Mouse (Mus musculus) limb, embryonic 15.5 days (tissue): ENCODE results near the gene Gjc1. TPM values are rescaled to one million over a fixed set of nuclear protein-coding genes. Genes with fewer than 3 reads are reported as not detected.

ENCODE experiments used
- ATAC-seq: fragments of 200-750 bp; cut with Nextera tagmentation; 2 replicates; pipeline ENCODE4 v1.8.0; 2017; ENCODE audit warnings: low read depth, moderate TSS enrichment; ENCODE audit not compliant: insufficient number of reproducible peaks, low FRiP score, low TSS enrichment
- H3K27ac ChIP-seq: fragments of 300-500 bp; sonication (generic); 2 replicates; pipeline ENCODE4 v1.5.1; 2015; ENCODE audit warnings: moderate library complexity, mild to moderate bottlenecking, inconsistent platforms
- H3K27me3 ChIP-seq: fragments of 300-500 bp; sonication (generic); 2 replicates; pipeline ENCODE4 v1.6.1; 2015; ENCODE audit warnings: inconsistent platforms
- H3K36me3 ChIP-seq: fragments of 300-500 bp; sonication (generic); 2 replicates; pipeline ENCODE4 v1.6.1; 2015; ENCODE audit warnings: inconsistent platforms
- H3K4me1 ChIP-seq: fragments of 300-500 bp; sonication (generic); 2 replicates; pipeline ENCODE4 v1.6.1; 2015; ENCODE audit warnings: inconsistent platforms
- H3K4me2 ChIP-seq: fragments of 300-500 bp; sonication (generic); 2 replicates; pipeline ENCODE4 v1.6.1; 2015; ENCODE audit warnings: mild to moderate bottlenecking, inconsistent platforms
- H3K4me3 ChIP-seq: fragments of 300-500 bp; sonication (generic); 2 replicates; pipeline ENCODE4 v1.5.1; 2015; ENCODE audit warnings: mild to moderate bottlenecking, inconsistent platforms
- H3K9ac ChIP-seq: fragments of 300-500 bp; sonication (generic); 2 replicates; pipeline ENCODE4 v1.6.1; 2015; ENCODE audit warnings: inconsistent platforms
- H3K9me3 ChIP-seq: fragments of 300-500 bp; sonication (generic); 2 replicates; pipeline ENCODE4 v1.6.1; 2016; ENCODE audit warnings: inconsistent platforms
- WGBS: fragments of 180-500 bp; shearing (Covaris S2); methylation state at CpG from one replicate; pipeline ENCODE4 v1.1.7; 2015; 5-methylcytosine and 5-hydroxymethylcytosine counted together
- polyA plus RNA-seq: library from polyadenylated mRNA; unstranded; fragments of >200 nt; fragmentation: Nextera tagmentation; extraction: Ambion mirVana; gene quantifications from 2 replicates; pipeline ENCODE4 v1.2.1, GENCODE M21; 2015

The Gjc1 gene
- polyA plus RNA-seq, 1 experiment from 2014 or later = 57.6 TPM

DNA sequence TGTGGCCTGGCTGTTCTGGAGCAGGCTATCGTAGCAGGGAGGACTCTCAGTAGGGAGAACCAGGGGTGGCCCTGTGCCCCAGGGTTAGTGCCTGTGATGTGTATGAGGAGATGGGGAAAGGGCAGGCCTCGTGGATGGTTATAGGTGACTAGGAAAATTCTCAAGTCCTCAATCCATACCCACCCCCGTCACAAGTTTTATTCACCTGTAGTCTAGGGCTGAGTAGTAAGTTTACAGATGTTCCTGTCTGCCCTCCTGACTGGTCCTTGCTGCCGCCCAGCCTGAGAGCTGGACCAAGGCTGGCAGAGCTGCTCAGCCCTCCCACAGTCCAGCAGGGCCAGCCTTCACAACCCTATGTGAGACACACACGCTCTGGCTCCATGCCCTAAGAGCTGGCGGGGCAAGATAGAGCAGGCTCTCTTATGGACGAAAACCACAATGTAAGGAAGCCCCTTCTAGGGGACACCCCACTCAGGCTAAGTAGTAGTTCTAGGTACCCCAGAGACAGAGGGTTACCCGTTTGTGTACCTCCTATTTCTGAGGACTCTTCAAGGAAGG lies 40.3 kb downstream of the Gjc1 start:
- Histone ChIP-seq H3K9me3 (no peaks in the 10 kb centered on the region), H3K4me2 (no peak overlapping the region), H3K4me3 (no peak overlapping the region), H3K4me1 (peaks cover 53% of the 10 kb centered on the region), H3K27me3 (0 out of 2 replicates have a peak, but pooled peaks cover 6% of the 10 kb centered on the region), H3K36me3 (peaks cover 7% of the 10 kb centered on the region), H3K9ac (no peak overlapping the region; the same call in 1 of the 2 replicates), H3K27ac (0 out of 2 replicates have a peak overlapping the region, but pooled peaks have one; percentile 1)
- no peak for ATAC-seq
- WGBS = 82% methylated on average over 8 of the region's 8 CpGs

DNA sequence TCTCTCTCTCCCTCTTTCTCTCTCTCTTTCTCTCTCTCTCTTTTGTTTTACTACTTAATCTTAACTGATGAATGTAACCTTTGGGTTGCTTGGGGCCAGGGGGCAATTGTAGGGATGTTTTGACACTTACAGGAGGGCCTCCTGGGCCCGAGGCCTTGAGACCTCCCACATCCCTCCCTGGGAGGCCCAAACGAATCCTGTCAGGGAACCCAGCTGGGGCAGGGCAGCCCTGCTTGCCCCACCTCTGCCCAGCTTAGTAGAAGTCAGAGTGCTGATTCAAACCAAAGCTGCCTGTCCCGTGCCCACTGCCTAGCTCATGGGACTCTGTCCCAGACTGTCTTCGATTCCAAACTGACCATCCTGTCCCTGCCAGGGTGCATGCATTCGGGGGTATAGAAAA lies 40.9 kb downstream of the Gjc1 start:
- peaks cover 56% of the 10 kb centered on the region for H3K4me1 ChIP-seq
- H3K4me2 ChIP-seq = no peak overlapping the region
- peaks cover 7% of the 10 kb centered on the region for H3K36me3 ChIP-seq
- WGBS = 45% methylated on average over 5 of the region's 5 CpGs
- H3K27ac ChIP-seq = 0 out of 2 replicates have a peak overlapping the region, but pooled peaks have one; percentile 1
- no peak overlapping the region for H3K4me3 ChIP-seq
- 0 out of 2 replicates have a peak, but pooled peaks cover 6% of the 10 kb centered on the region for H3K27me3 ChIP-seq
- H3K9me3 ChIP-seq = no peaks in the 10 kb centered on the region
- ATAC-seq = no peak
- H3K9ac ChIP-seq = no peak overlapping the region

DNA sequence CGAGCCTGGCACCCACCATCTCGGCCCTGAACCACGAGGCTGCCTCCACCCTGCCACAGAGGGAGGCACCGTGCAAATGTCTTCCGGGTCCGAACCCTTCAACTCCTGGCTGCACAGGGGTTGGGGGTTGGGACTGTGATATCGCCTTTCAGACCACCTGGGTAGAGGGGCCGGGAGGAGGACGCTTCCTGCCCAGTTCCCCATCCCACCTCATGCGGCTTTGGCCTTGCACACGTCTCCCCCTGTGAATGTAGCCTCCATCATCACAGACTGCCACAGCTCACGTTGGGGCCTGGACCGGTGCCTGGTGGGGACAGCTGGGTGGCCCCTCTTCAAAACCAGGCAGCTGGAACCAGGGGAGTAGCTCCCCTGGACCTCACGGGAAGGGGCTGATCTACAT lies 41.3 kb downstream of the Gjc1 start:
- Histone ChIP-seq H3K4me3 (peak overlapping the region; percentile 30), H3K36me3 (peaks cover 7% of the 10 kb centered on the region), H3K27me3 (0 out of 2 replicates have a peak, but pooled peaks cover 6% of the 10 kb centered on the region), H3K4me1 (peaks cover 56% of the 10 kb centered on the region), H3K27ac (peak overlapping the region; percentile 27; the same call in 1 of the 2 replicates), H3K9ac (no peak overlapping the region), H3K9me3 (no peaks in the 10 kb centered on the region), H3K4me2 (peak overlapping the region; percentile 42)
- ATAC-seq = no peak
- WGBS = 26% methylated on average over 14 of the region's 14 CpGs

DNA sequence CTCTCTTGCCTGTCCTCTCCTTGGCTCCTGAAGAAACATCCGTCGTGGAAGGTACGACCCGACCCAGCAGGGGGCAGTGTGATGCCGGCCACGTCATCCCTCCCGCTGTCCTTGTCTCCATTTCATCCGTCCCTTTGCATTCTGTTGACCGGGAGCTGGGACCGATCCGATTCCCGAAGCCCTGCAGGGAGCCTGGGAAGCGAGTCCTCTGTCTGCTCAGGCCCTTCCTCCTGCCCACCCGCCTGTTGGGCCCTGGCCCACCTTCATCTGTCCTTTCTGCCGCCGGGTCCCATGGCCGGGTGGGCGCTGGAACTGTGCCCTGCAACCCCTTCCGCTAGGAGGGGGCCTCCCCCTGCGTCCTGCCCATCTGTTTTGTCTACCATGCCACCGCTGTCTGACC lies 41.9 kb downstream of the Gjc1 start:
- H3K4me1 ChIP-seq = peaks cover 56% of the 10 kb centered on the region
- no peak for ATAC-seq
- 40% methylated on average over 21 of the region's 21 CpGs for WGBS

DNA sequence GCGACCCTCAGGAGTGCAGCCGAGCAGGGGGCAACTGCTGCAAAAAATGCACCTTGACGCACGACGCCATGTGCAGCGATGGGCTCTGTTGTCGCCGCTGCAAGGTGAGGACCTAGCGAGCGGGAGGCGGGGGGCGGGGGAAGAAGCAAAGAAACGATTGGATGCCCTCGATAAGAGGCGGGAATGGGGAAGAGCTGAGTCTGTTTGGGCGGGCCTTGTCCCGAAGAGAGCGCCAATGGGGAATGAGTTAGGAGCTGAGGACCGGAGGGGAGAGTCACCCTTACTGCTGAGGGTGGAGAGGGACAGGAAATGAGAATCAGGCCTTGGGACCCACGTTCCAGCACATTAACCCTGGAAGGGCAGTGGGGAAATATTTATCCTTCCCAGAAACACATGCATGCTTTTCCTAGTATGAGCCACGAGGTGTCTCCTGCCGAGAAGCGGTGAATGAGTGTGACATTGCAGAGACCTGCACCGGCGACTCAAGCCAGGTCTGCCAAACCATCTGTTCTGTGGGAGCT lies 44.8 kb downstream of the Gjc1 start:
- Histone ChIP-seq H3K9ac (peak overlapping the region; percentile 64), H3K27me3 (no peaks in the 10 kb centered on the region), H3K9me3 (no peaks in the 10 kb centered on the region), H3K4me2 (peak overlapping the region; percentile 97), H3K36me3 (peaks cover 7% of the 10 kb centered on the region), H3K4me3 (peak overlapping the region; percentile 68), H3K27ac (peak overlapping the region; percentile 95), H3K4me1 (peaks cover 65% of the 10 kb centered on the region)
- WGBS = 1% methylated on average over 25 of the region's 25 CpGs
- peak; percentile 87 for ATAC-seq

More for the DNA sequence above, 41.9 kb downstream of the Gjc1 start:
- H3K4me3 ChIP-seq = peak overlapping the region; percentile 30
- peak overlapping the region; percentile 42 for H3K4me2 ChIP-seq
- H3K36me3 ChIP-seq = peaks cover 7% of the 10 kb centered on the region
- no peaks in the 10 kb centered on the region for H3K9me3 ChIP-seq
- H3K9ac ChIP-seq = peak overlapping the region; percentile 18; the same call in 1 of the 2 replicates
- peak overlapping the region; percentile 27; the same call in 1 of the 2 replicates for H3K27ac ChIP-seq
- 0 out of 2 replicates have a peak, but pooled peaks cover 6% of the 10 kb centered on the region for H3K27me3 ChIP-seq

DNA sequence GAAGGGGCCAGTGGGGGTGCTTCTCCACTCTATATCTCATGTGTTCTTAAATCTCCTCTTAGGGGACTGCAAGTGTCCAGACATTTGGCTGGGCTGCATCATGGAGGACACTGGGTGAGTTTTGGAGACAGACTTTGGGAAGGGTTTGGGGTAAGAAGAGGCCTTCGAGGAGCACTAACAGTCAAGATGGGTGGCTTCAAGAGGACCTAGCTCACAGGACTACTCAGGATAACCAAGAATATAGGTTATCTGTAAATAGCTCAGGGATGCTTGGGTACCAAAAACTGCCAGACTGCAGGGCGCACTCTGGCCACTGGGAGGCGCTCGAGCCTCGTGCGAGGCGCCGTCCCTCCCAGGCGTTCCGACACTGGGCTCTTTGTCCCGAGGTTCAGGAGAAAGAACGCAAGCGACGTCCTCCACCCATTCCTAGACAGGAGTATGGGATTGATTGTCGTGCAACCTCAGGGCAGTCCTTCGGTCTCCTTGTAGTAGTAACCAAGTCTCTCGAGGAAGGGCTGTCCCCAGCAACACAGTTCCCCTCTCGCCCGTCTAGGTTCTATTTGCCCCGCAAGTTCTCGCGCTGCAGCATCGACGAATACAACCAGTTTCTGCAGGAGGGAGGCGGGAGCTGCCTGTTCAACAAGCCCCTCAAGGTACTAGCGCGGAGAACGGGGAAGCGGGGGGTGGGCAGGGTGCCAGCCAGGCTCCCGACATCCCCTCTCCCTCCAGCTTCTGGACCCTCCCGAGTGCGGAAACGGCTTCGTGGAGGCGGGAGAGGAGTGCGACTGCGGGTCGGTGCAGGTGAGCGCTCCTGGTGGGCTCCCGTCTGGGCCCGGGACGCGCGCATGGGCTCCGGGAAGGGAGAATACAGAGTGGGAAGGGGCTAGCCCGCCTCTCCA lies 45.5 kb downstream of the Gjc1 start:
- Histone ChIP-seq H3K9me3 (no peaks in the 10 kb centered on the region), H3K36me3 (peaks cover 7% of the 10 kb centered on the region), H3K4me2 (peak overlapping the region; percentile 97), H3K27ac (peak overlapping the region; percentile 95), H3K27me3 (no peaks in the 10 kb centered on the region), H3K4me1 (peaks cover 59% of the 10 kb centered on the region), H3K4me3 (peak overlapping the region; percentile 68), H3K9ac (peak overlapping the region; percentile 64)
- 0 out of 2 replicates have a peak, but pooled peaks have one; percentile 8 for ATAC-seq
- under 1% methylated on average over 44 of the region's 46 CpGs for WGBS

DNA sequence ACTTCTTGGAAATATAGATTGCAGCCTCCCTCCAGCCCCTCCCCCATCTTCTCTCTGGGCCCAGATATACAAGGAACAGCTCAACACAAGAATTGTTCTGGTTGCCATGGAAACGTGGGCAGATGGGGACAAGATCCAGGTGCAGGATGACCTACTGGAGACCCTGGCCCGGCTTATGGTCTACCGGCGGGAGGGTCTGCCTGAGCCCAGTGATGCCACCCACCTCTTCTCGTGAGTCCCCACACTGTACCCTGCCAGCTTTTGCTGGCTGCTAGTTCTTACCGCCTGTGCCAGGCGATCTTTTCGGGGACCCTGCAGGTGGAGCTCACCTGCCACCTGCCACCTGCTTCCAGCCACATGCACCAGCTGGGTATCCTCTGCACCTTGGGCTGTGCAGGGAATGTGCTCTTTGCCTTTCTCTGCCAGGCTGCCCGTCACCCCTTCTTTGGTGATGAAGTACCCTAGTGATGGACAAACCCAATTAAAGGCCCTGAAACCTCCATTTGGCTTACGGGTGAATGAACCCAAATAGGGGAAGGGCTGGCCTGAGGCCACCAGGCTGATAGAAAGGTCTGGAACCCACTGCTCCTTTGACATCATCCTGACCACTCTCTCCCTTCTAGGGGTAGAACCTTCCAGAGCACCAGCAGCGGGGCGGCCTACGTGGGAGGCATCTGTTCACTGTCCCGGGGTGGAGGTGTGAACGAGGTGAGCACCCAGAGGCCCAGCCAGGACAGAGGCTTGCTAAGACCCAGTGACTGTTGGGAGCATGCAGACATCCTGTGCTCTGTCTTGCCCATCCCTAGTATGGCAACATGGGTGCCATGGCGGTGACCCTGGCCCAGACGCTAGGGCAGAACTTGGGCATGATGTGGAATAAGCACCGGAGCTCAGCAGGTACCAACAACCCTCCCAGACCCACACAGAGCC lies 46.5 kb downstream of the Gjc1 start:
- peaks cover 50% of the 10 kb centered on the region for H3K4me1 ChIP-seq
- H3K27me3 ChIP-seq = no peaks in the 10 kb centered on the region
- H3K36me3 ChIP-seq = peaks cover 7% of the 10 kb centered on the region
- no peak overlapping the region for H3K9ac ChIP-seq
- H3K27ac ChIP-seq = no peak overlapping the region
- ATAC-seq = no peak
- H3K4me3 ChIP-seq = no peak overlapping the region
- no peaks in the 10 kb centered on the region for H3K9me3 ChIP-seq
- no peak overlapping the region for H3K4me2 ChIP-seq
- 70% methylated on average over 18 of the region's 18 CpGs for WGBS

DNA sequence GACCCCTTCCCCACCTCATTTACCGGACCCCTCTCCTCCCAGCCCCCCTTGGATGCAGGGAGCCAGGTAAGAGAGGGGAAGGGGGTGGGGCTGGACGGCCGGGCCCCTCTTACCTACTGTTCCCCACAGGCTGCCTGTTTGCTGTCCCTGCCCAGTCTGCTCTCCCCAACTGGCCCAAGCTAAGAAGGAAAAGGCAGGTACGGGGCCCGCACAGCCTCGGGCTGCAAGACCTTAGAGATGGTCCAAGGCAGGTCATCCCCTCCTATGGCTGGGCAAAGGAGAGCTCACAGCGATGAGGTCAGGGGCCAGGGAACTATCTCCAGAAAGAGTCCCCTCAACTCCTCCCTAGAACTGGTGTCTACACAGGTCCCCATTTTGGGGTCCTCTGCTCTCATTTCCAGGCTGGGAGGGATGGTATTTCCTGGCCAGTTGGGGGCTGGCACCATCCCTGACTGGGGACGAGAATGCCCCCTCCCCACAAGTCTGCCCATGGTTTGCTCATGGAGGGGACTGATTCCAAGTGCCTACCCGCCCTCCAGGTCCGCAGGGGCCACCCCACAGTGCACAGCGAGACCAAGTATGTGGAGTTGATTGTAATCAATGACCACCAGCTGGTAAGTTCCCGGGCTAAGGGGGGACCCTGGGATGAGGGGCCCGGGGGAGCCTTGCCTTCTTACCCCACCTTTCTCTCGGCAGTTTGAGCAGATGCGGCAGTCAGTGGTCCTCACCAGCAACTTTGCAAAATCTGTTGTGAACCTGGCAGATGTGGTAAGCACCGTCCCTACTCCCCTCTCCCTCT lies 47.4 kb downstream of the Gjc1 start:
- no peak overlapping the region for H3K9ac ChIP-seq
- 29% methylated on average over 16 of the region's 16 CpGs for WGBS
- H3K4me2 ChIP-seq = no peak overlapping the region
- peaks cover 7% of the 10 kb centered on the region for H3K36me3 ChIP-seq
- no peaks in the 10 kb centered on the region for H3K27me3 ChIP-seq
- no peak for ATAC-seq
- peaks cover 41% of the 10 kb centered on the region for H3K4me1 ChIP-seq
- H3K4me3 ChIP-seq = no peak overlapping the region
- no peak overlapping the region for H3K27ac ChIP-seq
- H3K9me3 ChIP-seq = no peaks in the 10 kb centered on the region

DNA sequence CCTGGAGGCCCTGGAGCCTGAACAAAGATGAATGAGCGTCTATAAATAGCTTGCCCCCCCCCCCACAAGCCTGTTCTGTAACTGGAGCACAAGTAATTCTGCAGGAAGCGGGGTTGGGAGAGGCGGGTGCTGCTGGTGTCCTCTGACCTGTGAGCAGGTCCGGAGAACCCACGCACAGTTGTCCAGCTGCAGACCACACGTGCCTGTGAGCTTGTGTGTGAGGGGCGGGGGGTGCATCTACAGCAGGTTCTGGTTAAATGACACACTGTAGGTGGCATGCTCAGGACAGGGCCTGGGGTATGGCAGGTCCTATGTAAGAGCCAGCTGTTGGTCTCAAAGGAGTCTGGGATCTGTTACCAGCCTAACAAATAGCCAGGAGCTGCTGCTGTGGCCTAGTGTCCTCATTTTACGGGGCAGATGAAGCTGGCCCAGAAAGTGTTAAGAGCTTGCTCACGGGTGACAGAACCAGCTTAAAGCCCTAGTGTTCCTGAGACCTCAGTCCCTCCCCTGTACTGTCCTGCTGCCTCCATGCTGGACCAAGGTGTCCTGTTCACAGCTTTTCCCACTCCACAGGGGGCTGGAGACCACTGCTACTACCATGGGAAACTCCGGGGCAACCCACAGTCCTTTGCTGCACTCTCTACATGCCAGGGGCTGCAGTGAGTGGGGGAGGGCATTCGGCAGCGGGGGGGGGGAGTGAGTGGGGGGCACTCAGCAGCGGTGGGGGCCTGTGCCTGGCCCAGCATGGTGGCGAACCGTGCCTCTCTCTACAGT lies 48.7 kb downstream of the Gjc1 start:
- H3K9ac ChIP-seq = no peak overlapping the region
- H3K4me1 ChIP-seq = peaks cover 37% of the 10 kb centered on the region
- 26% methylated on average over 15 of the region's 15 CpGs for WGBS
- H3K9me3 ChIP-seq = no peaks in the 10 kb centered on the region
- no peak overlapping the region for H3K4me3 ChIP-seq
- no peaks in the 10 kb centered on the region for H3K27me3 ChIP-seq
- 0 out of 2 replicates have a peak overlapping the region, but pooled peaks have one; percentile 0 for H3K27ac ChIP-seq
- no peak overlapping the region for H3K4me2 ChIP-seq
- no peaks in the 10 kb centered on the region for H3K36me3 ChIP-seq
- no peak for ATAC-seq

DNA sequence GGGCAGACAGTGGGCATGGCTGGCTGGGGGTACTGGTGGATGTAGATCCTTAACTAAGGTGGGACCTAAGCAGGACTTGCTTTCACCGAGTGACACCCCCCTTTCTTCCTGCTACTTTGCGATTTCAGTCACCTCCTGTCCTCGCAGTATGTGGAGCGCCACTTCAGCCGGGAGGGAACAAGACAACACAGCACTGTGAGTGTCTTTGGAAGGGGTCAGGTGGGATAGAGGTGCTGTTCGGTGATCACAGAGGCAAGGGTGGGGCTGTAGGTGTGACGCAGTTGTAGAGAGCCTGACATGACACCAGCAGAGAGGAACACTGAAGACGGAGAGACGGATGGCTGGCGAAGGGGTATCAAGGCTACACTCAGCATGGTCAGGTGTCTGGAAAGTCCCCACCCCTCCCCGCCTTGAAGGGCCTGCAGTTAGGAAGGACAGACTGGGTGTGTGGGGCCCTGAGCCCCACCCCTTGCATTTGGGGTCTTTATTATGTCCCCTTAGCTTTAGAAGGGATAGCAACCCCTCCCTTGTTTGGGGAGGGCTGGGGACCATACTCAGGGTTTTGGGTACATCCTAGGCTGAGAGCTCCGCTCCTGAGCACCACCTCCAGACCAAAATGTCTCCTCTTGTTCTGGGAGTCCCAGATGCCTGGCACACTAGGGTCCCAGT lies 49.4 kb downstream of the Gjc1 start:
- 75% methylated on average over 12 of the region's 12 CpGs for WGBS
- Histone ChIP-seq H3K4me1 (peaks cover 30% of the 10 kb centered on the region), H3K27ac (0 out of 2 replicates have a peak overlapping the region, but pooled peaks have one; percentile 0), H3K9me3 (no peaks in the 10 kb centered on the region), H3K4me2 (no peak overlapping the region), H3K4me3 (no peak overlapping the region), H3K27me3 (no peaks in the 10 kb centered on the region), H3K9ac (no peak overlapping the region), H3K36me3 (no peaks in the 10 kb centered on the region)
- ATAC-seq = no peak
